Mouse (Mus musculus) forebrain, embryonic 16.5 days (tissue): ENCODE data around the gene Mutyh. TPM values are rescaled to one million over a fixed set of nuclear protein-coding genes. Genes with fewer than 3 reads are reported as not detected.

ENCODE experiments used
- ATAC-seq: fragments of 200-750 bp; cut with Nextera tagmentation; 2 replicates; pipeline ENCODE4 v1.8.0; 2017; ENCODE audit warnings: mild to moderate bottlenecking, moderate library complexity
- H3K27ac ChIP-seq: fragments of 300-500 bp; sonication (generic); 2 replicates; pipeline ENCODE4 v1.5.1; 2014; ENCODE audit warnings: low read length, control low read depth
- H3K27me3 ChIP-seq: fragments of 300-500 bp; sonication (generic); replicated peaks from 2 replicates; pipeline ENCODE4 v1.6.1; 2014; ENCODE audit warnings: low read length; ENCODE audit not compliant: control insufficient read depth, insufficient read depth
- H3K36me3 ChIP-seq: fragments of 300-500 bp; sonication (generic); 2 replicates; pipeline ENCODE4 v1.6.1; 2014; ENCODE audit not compliant: control insufficient read depth, insufficient read depth
- H3K4me1 ChIP-seq: fragments of 300-500 bp; sonication (generic); replicated peaks from 2 replicates; pipeline ENCODE4 v1.6.1; 2014; ENCODE audit warnings: low read length; ENCODE audit not compliant: control insufficient read depth, insufficient read depth
- H3K4me2 ChIP-seq: fragments of 300-500 bp; sonication (generic); 2 replicates; pipeline ENCODE4 v1.6.1; 2014; ENCODE audit warnings: mild to moderate bottlenecking, low read length, control low read depth
- H3K4me3 ChIP-seq: fragments of 300-500 bp; sonication (generic); replicated peaks from 2 replicates; pipeline ENCODE4 v1.5.1; 2014; ENCODE audit warnings: mild to moderate bottlenecking, low read length, control low read depth
- H3K9ac ChIP-seq: fragments of 300-500 bp; sonication (generic); replicated peaks from 2 replicates; pipeline ENCODE4 v1.6.1; 2014; ENCODE audit warnings: low read depth, low read length, control low read depth
- H3K9me3 ChIP-seq: fragments of 300-500 bp; sonication (generic); 2 replicates; pipeline ENCODE4 v1.6.1; 2016; ENCODE audit warnings: low read length; ENCODE audit not compliant: control insufficient read depth
- WGBS: fragments of 180-500 bp; shearing (Covaris S2); extraction: QIAGEN DNeasy Blood & Tissue Kit; methylation state at CpG from one replicate; pipeline ENCODE4 v1.1.7; 2014; 5-methylcytosine and 5-hydroxymethylcytosine counted together
- polyA plus RNA-seq: library from polyadenylated mRNA; unstranded; fragments of >200 nt; fragmentation: Nextera tagmentation; extraction: Ambion mirVana; gene quantifications from 2 replicates; pipeline ENCODE4 v1.2.1, GENCODE M21; 2015

The Mutyh gene
- polyA plus RNA-seq, 1 experiment from 2014 or later: 8.4 TPM

GRCm38 (mm10) chr4:116815276-116815675, 7.8 kb downstream of the Mutyh start:
- no peaks in the 10 kb centered on the region for H3K9me3 ChIP-seq
- H3K36me3 ChIP-seq: no peaks in the 10 kb centered on the region
- H3K27ac ChIP-seq: no peak overlapping the region
- 0 out of 2 replicates have a peak, but pooled peaks cover under 1% of the 10 kb centered on the region for H3K27me3 ChIP-seq
- no peak for ATAC-seq
- H3K4me2 ChIP-seq: no peak overlapping the region
- H3K9ac ChIP-seq: no peak overlapping the region
- H3K4me3 ChIP-seq: no peak overlapping the region
- WGBS: 90% methylated on average over 5 of the region's 5 CpGs
- H3K4me1 ChIP-seq: no peaks in the 10 kb centered on the region

- peaks cover 12% of the 10 kb centered on the region for H3K4me1 ChIP-seq
- WGBS: 89% methylated on average over 6 of the region's 6 CpGs
- no peaks in the 10 kb centered on the region for H3K9me3 ChIP-seq
- H3K9ac ChIP-seq: no peak overlapping the region
- H3K27me3 ChIP-seq: peaks cover 8% of the 10 kb centered on the region; the same call in 1 of the 2 replicates
- no peak overlapping the region for H3K27ac ChIP-seq
- no peak for ATAC-seq
- H3K4me3 ChIP-seq: no peak overlapping the region
- H3K36me3 ChIP-seq: no peaks in the 10 kb centered on the region
- H3K4me2 ChIP-seq: no peak overlapping the region
These were observed 10.0 kb downstream of the Mutyh start for GRCm38 (mm10) chr4:116817486-116817885.

GRCm38 (mm10) chr4:116819968-116820901, 12.7 kb downstream of the Mutyh start:
- Histone ChIP-seq H3K4me3 (peak overlapping the region; percentile 43), H3K9me3 (no peaks in the 10 kb centered on the region), H3K36me3 (no peaks in the 10 kb centered on the region), H3K4me2 (peak overlapping the region; percentile 91), H3K27ac (no peak overlapping the region), H3K9ac (peak overlapping the region; percentile 54; the same call in 1 of the 2 replicates), H3K4me1 (peaks cover 15% of the 10 kb centered on the region), H3K27me3 (peaks cover 8% of the 10 kb centered on the region; the same call in 1 of the 2 replicates)
- ATAC-seq: no peak
- 24% methylated on average over 32 of the region's 32 CpGs for WGBS

- H3K4me1 ChIP-seq: peaks cover 18% of the 10 kb centered on the region
- peak overlapping the region; percentile 91 for H3K4me2 ChIP-seq
- no peaks in the 10 kb centered on the region for H3K36me3 ChIP-seq
- no peak overlapping the region for H3K27ac ChIP-seq
- peak; percentile 70 for ATAC-seq
- no peaks in the 10 kb centered on the region for H3K9me3 ChIP-seq
- under 1% methylated on average over 51 of the region's 51 CpGs for WGBS
- H3K27me3 ChIP-seq: peaks cover 8% of the 10 kb centered on the region; the same call in 1 of the 2 replicates
- peak overlapping the region; percentile 43 for H3K4me3 ChIP-seq
- H3K9ac ChIP-seq: peak overlapping the region; percentile 54
These were observed 13.6 kb downstream of the Mutyh start for GRCm38 (mm10) chr4:116820902-116821693.

- 13% methylated on average over 9 of the region's 9 CpGs for WGBS
- H3K4me1 ChIP-seq: peaks cover 18% of the 10 kb centered on the region
- H3K9me3 ChIP-seq: no peaks in the 10 kb centered on the region
- no peak for ATAC-seq
- H3K27ac ChIP-seq: no peak within 1 kb of the TSS
- H3K9ac ChIP-seq: peak within 1 kb of the TSS; percentile 54
- peak within 1 kb of the TSS; percentile 91 for H3K4me2 ChIP-seq
- peak within 1 kb of the TSS; percentile 43 for H3K4me3 ChIP-seq
- peaks cover 8% of the 10 kb centered on the region; the same call in 1 of the 2 replicates for H3K27me3 ChIP-seq
- no peaks in the 10 kb centered on the region for H3K36me3 ChIP-seq
These were observed 14.1 kb downstream of the Mutyh start, which contains the start of gene Hpdl for GRCm38 (mm10) chr4:116821694-116822016. Gene Hpdl (minus strand): TSS chr4:116821707.

- Histone ChIP-seq H3K27me3 (peaks cover 8% of the 10 kb centered on the region; the same call in 1 of the 2 replicates), H3K4me2 (peak overlapping the region; percentile 63), H3K9ac (peak overlapping the region; percentile 66), H3K4me3 (peak overlapping the region; percentile 52), H3K4me1 (peaks cover 20% of the 10 kb centered on the region), H3K36me3 (no peaks in the 10 kb centered on the region), H3K9me3 (no peaks in the 10 kb centered on the region), H3K27ac (0 out of 2 replicates have a peak overlapping the region, but pooled peaks have one; percentile 8)
- WGBS: 2% methylated on average over 29 of the region's 29 CpGs
- ATAC-seq: peak; percentile 60
These were observed 17.1 kb downstream of the Mutyh start for GRCm38 (mm10) chr4:116824541-116825004.

GRCm38 (mm10) chr4:116827819-116828218, 20.3 kb downstream of the Mutyh start:
- Histone ChIP-seq H3K9me3 (no peaks in the 10 kb centered on the region), H3K27me3 (no peaks in the 10 kb centered on the region), H3K27ac (no peak overlapping the region), H3K4me1 (peaks cover 15% of the 10 kb centered on the region), H3K4me3 (no peak overlapping the region), H3K36me3 (no peaks in the 10 kb centered on the region), H3K4me2 (no peak overlapping the region), H3K9ac (no peak overlapping the region)
- WGBS: 3% methylated on average over 4 of the region's 4 CpGs
- peak; percentile 56 for ATAC-seq

GRCm38 (mm10) chr4:116829364-116830069, 22.0 kb downstream of the Mutyh start:
- WGBS: 25% methylated on average over 6 of the region's 6 CpGs
- H3K9ac ChIP-seq: peak overlapping the region; percentile 22
- no peak overlapping the region for H3K4me3 ChIP-seq
- ATAC-seq: peak; percentile 56; the same call in 1 of the 2 replicates
- no peak overlapping the region for H3K4me2 ChIP-seq
- no peaks in the 10 kb centered on the region for H3K27me3 ChIP-seq
- no peaks in the 10 kb centered on the region for H3K9me3 ChIP-seq
- peak overlapping the region; percentile 76 for H3K27ac ChIP-seq
- H3K4me1 ChIP-seq: peaks cover 15% of the 10 kb centered on the region
- H3K36me3 ChIP-seq: no peaks in the 10 kb centered on the region
